Mouse (Mus musculus) G1E-ER4 (cell line): Measurements from ENCODE around the gene Ccnd2. TPM values are rescaled to one million over a fixed set of nuclear protein-coding genes. Genes with fewer than 3 reads are reported as not detected.

ENCODE experiments used
- GATA1 ChIP-seq: IDR thresholded peaks from one replicate; pipeline ENCODE4 v1.8.0; 2012; ENCODE audit warnings: low read length, inconsistent platforms
- polyA plus RNA-seq: library from polyadenylated mRNA; stranded (reverse); fragments of >175 nt; gene quantifications from 2 replicates; pipeline ENCODE4 v1.2.3, GENCODE M21; 2012

The Ccnd2 gene
- polyA plus RNA-seq, 1 experiment = 304 TPM

DNA sequence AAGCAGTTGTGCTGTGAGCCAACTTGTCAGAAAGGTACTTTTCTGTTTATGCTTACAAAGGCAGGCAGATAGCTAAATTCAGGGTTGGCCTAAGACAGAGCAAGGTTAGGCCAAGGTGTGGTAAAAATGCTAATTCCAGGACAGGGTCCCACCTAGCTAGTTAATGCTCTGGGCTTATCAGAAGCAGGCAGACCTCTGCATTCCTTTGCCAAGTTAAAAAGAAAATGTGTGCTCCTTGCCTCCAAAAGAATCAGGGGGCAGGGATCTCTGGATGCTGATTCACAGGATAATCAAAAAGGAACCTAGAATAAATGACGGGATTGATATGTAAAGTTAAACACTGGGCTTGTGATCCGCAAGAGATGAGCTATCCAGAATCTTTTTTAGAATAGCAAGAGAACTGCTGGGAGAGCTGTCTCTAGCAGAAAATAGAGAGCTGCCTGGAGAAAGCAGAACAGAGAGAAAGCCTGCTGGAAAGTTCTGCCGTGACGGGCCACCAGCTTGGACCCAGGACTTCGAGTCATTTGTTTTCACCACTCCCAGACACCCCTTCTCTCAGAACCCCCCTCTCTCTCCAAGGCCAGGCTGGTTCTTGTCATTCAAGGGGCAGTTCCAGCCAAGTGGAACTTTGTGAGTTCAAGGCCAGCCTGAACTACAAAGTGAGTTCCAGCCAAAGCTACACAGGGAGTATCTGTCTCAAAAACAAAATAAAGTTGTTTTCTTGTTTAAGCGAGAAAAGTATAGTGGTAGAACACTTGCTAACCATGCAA, 48.3 kb downstream of the Ccnd2 start:
- TF ChIP-seq GATA1 = no peak

DNA sequence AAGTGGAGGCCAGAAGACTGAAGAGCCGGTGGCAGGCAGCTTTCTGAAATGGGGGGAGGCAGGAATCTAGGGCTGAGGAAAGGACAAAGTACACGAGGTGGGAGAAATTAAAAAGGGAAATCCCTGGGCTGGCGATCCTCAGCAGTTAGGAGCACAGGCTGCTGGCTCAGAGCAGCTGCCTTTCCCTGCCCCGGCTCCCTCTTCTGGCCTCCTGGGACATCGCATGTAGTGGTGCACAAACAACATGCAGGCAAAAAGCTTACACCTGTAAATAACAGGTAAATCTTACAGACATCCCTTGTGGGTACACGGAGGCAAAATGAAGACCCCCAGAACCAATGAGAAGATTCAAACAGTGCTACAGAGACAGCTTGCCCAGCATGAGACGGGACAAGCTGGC, 57.4 kb downstream of the Ccnd2 start:
- TF ChIP-seq GATA1 = no peak

GRCm38 (mm10) chr6:127086739-127087138, 65.3 kb downstream of the Ccnd2 start:
- no peak for TF ChIP-seq GATA1

GRCm38 (mm10) chr6:127081820-127082219, 70.2 kb downstream of the Ccnd2 start:
- TF ChIP-seq GATA1 = no peak

- TF ChIP-seq GATA1 = no peak
Observed at GRCm38 (mm10) chr6:127079867-127080731, 71.9 kb downstream of the Ccnd2 start.

Other genes with a start within 250 kb of the Ccnd2 start
- not detected in 2 replicates for gene Dyrk4, start 230.4 kb downstream of the Ccnd2 start, polyA plus RNA-seq
- gene Rad51ap1, start 212.6 kb downstream of the Ccnd2 start, polyA plus RNA-seq = 34.6 and 57.7 TPM in 2 replicates
- 3.1 TPM in 2 replicates for gene D6Wsu163e, start 212.2 kb downstream of the Ccnd2 start, polyA plus RNA-seq
- not detected in 2 replicates for gene Fgf6, start 136.6 kb downstream of the Ccnd2 start, polyA plus RNA-seq
- gene Fgf23, start 79.3 kb downstream of the Ccnd2 start, polyA plus RNA-seq = not detected in 2 replicates
- gene Tigar, start 42.6 kb downstream of the Ccnd2 start, polyA plus RNA-seq = 0.59 and 0.76 TPM in 2 replicates